25 mouse cellular contexts compared by ENCODE assay signal in genomic region chr14:22353626-22354025, GRCm38 (mm10).
A peak's percentile ranks its signal among the peaks of the same experiment; 100 is the strongest.
DNase-seq lines count a peak whose midpoint lies in the region; ATAC-seq and TF ChIP-seq lines count a peak whose summit lies in the region.
"Had no signal": no experiment of that assay in that cellular context is flagged by ENCODE, and none has a peak within 500 bp of the region (broad histone marks: within the 10 kb centered on the region; RNA-seq: fewer than 3 reads in every experiment).

No protein-coding gene starts in this region.

- peak; percentile 55 for DNase-seq in forebrain, embryonic 14.5 days (ENCODE audit: low spot score)
- no peak for DNase-seq in forebrain, embryonic 11.5 days (ENCODE audit: low spot score)
- peak; percentile 9 for DNase-seq in left cerebral cortex, postnatal 4 days
- DNase-seq in left cerebral cortex, adult 2 months (ENCODE audit: extremely low spot score in 1 of 2, low spot score in 2 of 2) = no peak
- peak; percentile 19 for DNase-seq in midbrain, postnatal 0 days (ENCODE audit: low spot score)
- peak; percentile 73 for DNase-seq in MN1 (ENCODE audit: low spot score)
- no peak for DNase-seq in hindbrain, embryonic 10.5 days (ENCODE audit: low spot score)
- DNase-seq: adrenal gland, adult 2 months; adrenal gland, postnatal 14 days; B cell, adult 2 months; cerebellum, adult 11-12 months; cerebellum, adult 8-10 months; cerebellum, postnatal 36 days; embryo, embryonic 11 days; gastrocnemius, postnatal 25 days; heart, adult 2 months had no signal

- no peak overlapping the region for H3K9ac ChIP-seq in forebrain, embryonic 14.5 days (ENCODE audit: low read length)
- no peak overlapping the region for H3K9ac ChIP-seq in forebrain, embryonic 11.5 days (ENCODE audit: low read length)
- H3K9ac ChIP-seq in midbrain, postnatal 0 days (replicated peaks; ENCODE audit: low read length, poor library complexity, severe bottlenecking) = no peak overlapping the region
- H3K9ac ChIP-seq in midbrain, embryonic 13.5 days (replicated peaks) = no peak overlapping the region
- H3K9ac ChIP-seq: embryonic facial prominence, embryonic 15.5 days; forebrain, embryonic 12.5 days; hindbrain, embryonic 13.5 days; intestine, embryonic 15.5 days had no signal

- intact Hi-C loops in left cerebral cortex, postnatal 4 days (cut with DNase I) = no loop called here
- intact Hi-C loops in left cerebral cortex, adult 2 months (cut with DNase I) = no loop called here

- no peak for ATAC-seq in forebrain, embryonic 14.5 days
- no peak for ATAC-seq in forebrain, embryonic 11.5 days (replicated peaks; ENCODE audit: low FRiP score)
- ATAC-seq in midbrain, postnatal 0 days (ENCODE audit: low FRiP score) = no peak
- ATAC-seq in midbrain, embryonic 13.5 days = no peak
- ATAC-seq: hindbrain, embryonic 16.5 days; intestine, embryonic 15.5 days had no signal

- H3K4me2 ChIP-seq in forebrain, embryonic 14.5 days (ENCODE audit: low read length) = no peak overlapping the region
- no peak overlapping the region for H3K4me2 ChIP-seq in forebrain, embryonic 11.5 days (ENCODE audit: low read depth, low read length, severe bottlenecking)
- H3K4me2 ChIP-seq in midbrain, postnatal 0 days (ENCODE audit: low read depth, low read length, poor library complexity, severe bottlenecking) = no peak overlapping the region
- no peak overlapping the region for H3K4me2 ChIP-seq in midbrain, embryonic 13.5 days (replicated peaks)
- H3K4me2 ChIP-seq: embryonic facial prominence, embryonic 15.5 days; forebrain, embryonic 12.5 days; heart, embryonic 11.5 days; hindbrain, embryonic 13.5 days; intestine, embryonic 15.5 days had no signal

- H3K4me3 ChIP-seq in forebrain, embryonic 14.5 days (ENCODE audit: low read depth, low read length) = no peak overlapping the region
- H3K4me3 ChIP-seq in forebrain, embryonic 11.5 days (ENCODE audit: low read depth, low read length) = no peak overlapping the region
- H3K4me3 ChIP-seq in left cerebral cortex, adult 2 months = no peak overlapping the region
- no peak overlapping the region for H3K4me3 ChIP-seq in midbrain, postnatal 0 days (ENCODE audit: low read depth, low read length)
- no peak overlapping the region for H3K4me3 ChIP-seq in midbrain, embryonic 13.5 days (replicated peaks)
- no peak overlapping the region for H3K4me3 ChIP-seq in hindbrain, embryonic 10.5 days
- H3K4me3 ChIP-seq: embryonic facial prominence, embryonic 15.5 days; forebrain, embryonic 12.5 days; heart, adult 2 months; hindbrain, embryonic 13.5 days; intestine, embryonic 15.5 days had no signal

- no peaks in the 10 kb centered on the region for H3K36me3 ChIP-seq in forebrain, embryonic 14.5 days (ENCODE audit: control insufficient read depth, insufficient read depth, low read length)
- H3K36me3 ChIP-seq in forebrain, embryonic 11.5 days (ENCODE audit: control insufficient read depth, insufficient read depth, low read length) = no peaks in the 10 kb centered on the region
- H3K36me3 ChIP-seq in midbrain, postnatal 0 days (ENCODE audit: insufficient read depth, low read length) = no peaks in the 10 kb centered on the region
- no peaks in the 10 kb centered on the region for H3K36me3 ChIP-seq in midbrain, embryonic 13.5 days
- no peaks in the 10 kb centered on the region for H3K36me3 ChIP-seq in hindbrain, embryonic 10.5 days
- H3K36me3 ChIP-seq: embryonic facial prominence, embryonic 15.5 days; forebrain, embryonic 12.5 days; G1E; hindbrain, embryonic 13.5 days; intestine, embryonic 15.5 days had no signal

- WGBS in forebrain, embryonic 14.5 days = 36% methylated on average over 5 of the region's 5 CpGs
- 89% methylated on average over 5 of the region's 5 CpGs for WGBS in forebrain, embryonic 11.5 days
- WGBS in midbrain, postnatal 0 days = 40% methylated on average over 5 of the region's 5 CpGs
- WGBS in midbrain, embryonic 13.5 days = 62% methylated on average over 5 of the region's 5 CpGs
- 85% methylated on average over 5 of the region's 5 CpGs for WGBS in hindbrain, embryonic 10.5 days

- no peak for TF ChIP-seq CTCF in left cerebral cortex, adult 2 months (IDR thresholded peaks at IDR 0.05)
- TF ChIP-seq CTCF in midbrain, postnatal 0 days (IDR thresholded peaks at IDR 0.05) = no peak

- H3K27me3 ChIP-seq in forebrain, embryonic 14.5 days (replicated peaks; ENCODE audit: control insufficient read depth, insufficient read depth, low read length) = peaks cover 8% of the 10 kb centered on the region; the same call in 1 of the 2 replicates
- H3K27me3 ChIP-seq in forebrain, embryonic 11.5 days (ENCODE audit: control insufficient read depth, insufficient read depth, low read length) = peaks cover 31% of the 10 kb centered on the region
- no peaks in the 10 kb centered on the region for H3K27me3 ChIP-seq in midbrain, postnatal 0 days (ENCODE audit: insufficient read depth, low read length)
- 0 out of 2 replicates have a peak, but pooled peaks cover 11% of the 10 kb centered on the region for H3K27me3 ChIP-seq in midbrain, embryonic 13.5 days
- H3K27me3 ChIP-seq in hindbrain, embryonic 10.5 days (ENCODE audit: insufficient read depth, poor library complexity, severe bottlenecking) = peaks cover 41% of the 10 kb centered on the region
- H3K27me3 ChIP-seq: CH12.LX; embryonic facial prominence, embryonic 15.5 days; intestine, embryonic 15.5 days had no signal

- no peaks in the 10 kb centered on the region for H3K9me3 ChIP-seq in forebrain, embryonic 14.5 days (replicated peaks; ENCODE audit: control insufficient read depth, low read length)
- no peaks in the 10 kb centered on the region for H3K9me3 ChIP-seq in forebrain, embryonic 11.5 days (ENCODE audit: control insufficient read depth, low read length)
- no peaks in the 10 kb centered on the region for H3K9me3 ChIP-seq in midbrain, postnatal 0 days (ENCODE audit: low read length)
- H3K9me3 ChIP-seq in midbrain, embryonic 13.5 days = no peaks in the 10 kb centered on the region
- no peaks in the 10 kb centered on the region for H3K9me3 ChIP-seq in hindbrain, embryonic 10.5 days
- H3K9me3 ChIP-seq: embryonic facial prominence, embryonic 15.5 days; forebrain, embryonic 12.5 days; hindbrain, embryonic 13.5 days; intestine, embryonic 15.5 days had no signal

- no peak overlapping the region for H3K27ac ChIP-seq in forebrain, embryonic 14.5 days (ENCODE audit: low read depth, low read length)
- H3K27ac ChIP-seq in forebrain, embryonic 11.5 days (ENCODE audit: low read depth, low read length) = no peak overlapping the region
- no peak overlapping the region for H3K27ac ChIP-seq in left cerebral cortex, adult 2 months
- no peak overlapping the region for H3K27ac ChIP-seq in midbrain, postnatal 0 days (ENCODE audit: low read depth, low read length)
- H3K27ac ChIP-seq in midbrain, embryonic 13.5 days = no peak overlapping the region
- no peak overlapping the region for H3K27ac ChIP-seq in hindbrain, embryonic 10.5 days
- H3K27ac ChIP-seq: embryonic facial prominence, embryonic 15.5 days; forebrain, embryonic 12.5 days; heart, adult 2 months; hindbrain, embryonic 13.5 days; intestine, embryonic 15.5 days had no signal

- peaks cover 18% of the 10 kb centered on the region for H3K4me1 ChIP-seq in forebrain, embryonic 14.5 days (ENCODE audit: control insufficient read depth, insufficient read depth, low read length)
- H3K4me1 ChIP-seq in forebrain, embryonic 11.5 days (replicated peaks; ENCODE audit: control insufficient read depth, insufficient read depth, low read length) = peaks cover 5% of the 10 kb centered on the region; the same call in 1 of the 2 replicates
- H3K4me1 ChIP-seq in midbrain, postnatal 0 days (ENCODE audit: insufficient read depth, low read length) = no peaks in the 10 kb centered on the region
- H3K4me1 ChIP-seq in midbrain, embryonic 13.5 days (replicated peaks) = peaks cover 23% of the 10 kb centered on the region
- peaks cover 26% of the 10 kb centered on the region for H3K4me1 ChIP-seq in hindbrain, embryonic 10.5 days (replicated peaks)
- H3K4me1 ChIP-seq: intestine, embryonic 15.5 days had no signal

Comparison
In these comparisons a context has a peak if more than half of its experiments do, and no peak if none do; other contexts are left out.
1. DNase-seq: peak in forebrain, embryonic 14.5 days (single experiment), left cerebral cortex, postnatal 4 days (single experiment), midbrain, postnatal 0 days (single experiment) and MN1 (single experiment); none in forebrain, embryonic 11.5 days (single experiment), left cerebral cortex, adult 2 months (0 of 2) and hindbrain, embryonic 10.5 days (single experiment).